Mouse (Mus musculus) heart, embryonic 14.5 days (tissue): ENCODE data around the gene Hoxd10. TPM values are rescaled to one million over a fixed set of nuclear protein-coding genes. Genes with fewer than 3 reads are reported as not detected.

ENCODE experiments used
- ATAC-seq: fragments of 200-750 bp; cut with Nextera tagmentation; 2 replicates; pipeline ENCODE4 v1.8.0; 2017; ENCODE audit warnings: low read depth, moderate TSS enrichment; ENCODE audit not compliant: insufficient number of reproducible peaks, insufficient read depth, low FRiP score
- H3K27ac ChIP-seq, 2 experiments: fragments of 200-500 bp in 1 of 2; fragments of 300-500 bp in 1 of 2; sonication (generic) in 1 of 2; replicated peaks in 1 of 2; 2 replicates each; pipeline ENCODE4 v1.5.1; 2012 to 2014; ENCODE audit warnings: low read depth in 2 of 2, low read length in 2 of 2, control low read depth in 1 of 2, mild to moderate bottlenecking in 1 of 2, mixed read lengths in 1 of 2; ENCODE audit not compliant: control insufficient read depth in 1 of 2, insufficient read depth in 1 of 2
- H3K27me3 ChIP-seq: fragments of 300-500 bp; sonication (generic); 2 replicates; pipeline ENCODE4 v1.6.1; 2014; ENCODE audit warnings: mild to moderate bottlenecking, low read length, control low read depth; ENCODE audit not compliant: control insufficient read depth, insufficient read depth
- H3K36me3 ChIP-seq: fragments of 300-500 bp; sonication (generic); 2 replicates; pipeline ENCODE4 v1.6.1; 2014; ENCODE audit warnings: mild to moderate bottlenecking, control low read depth, low read length, mixed read lengths; ENCODE audit not compliant: control insufficient read depth, insufficient read depth
- H3K4me1 ChIP-seq, 2 experiments: fragments of 200-500 bp in 1 of 2; fragments of 300-500 bp in 1 of 2; sonication (generic) in 1 of 2; 2 replicates each; pipeline ENCODE4 v1.6.1; 2012 to 2014; ENCODE audit warnings: low read length in 2 of 2, control low read depth in 1 of 2, mixed read lengths in 1 of 2; ENCODE audit not compliant: control insufficient read depth in 2 of 2, insufficient read depth in 2 of 2
- H3K4me2 ChIP-seq: fragments of 300-500 bp; sonication (generic); 2 replicates; pipeline ENCODE4 v1.6.1; 2014; ENCODE audit warnings: mild to moderate bottlenecking, low read length
- H3K4me3 ChIP-seq, 2 experiments: fragments of 200-500 bp in 1 of 2; fragments of 300-500 bp in 1 of 2; sonication (generic) in 1 of 2; 2 replicates each; pipeline ENCODE4 v1.5.1; 2012 to 2014; ENCODE audit warnings: low read length in 2 of 2, mild to moderate bottlenecking in 2 of 2, control low read depth in 1 of 2, low read depth in 1 of 2, moderate library complexity in 1 of 2; ENCODE audit not compliant: control insufficient read depth in 1 of 2, insufficient read depth in 1 of 2
- H3K9ac ChIP-seq: fragments of 300-500 bp; sonication (generic); 2 replicates; pipeline ENCODE4 v1.6.1; 2014; ENCODE audit warnings: mild to moderate bottlenecking, low read length
- H3K9me3 ChIP-seq: fragments of 300-500 bp; sonication (generic); 2 replicates; pipeline ENCODE4 v1.6.1; 2016; ENCODE audit warnings: low read length, control low read depth; ENCODE audit not compliant: control insufficient read depth
- WGBS: fragments of 180-500 bp; shearing (Covaris S2); extraction: QIAGEN DNeasy Blood & Tissue Kit; methylation state at CpG from one replicate; pipeline ENCODE4 v1.1.7; 2014; 5-methylcytosine and 5-hydroxymethylcytosine counted together
- polyA plus RNA-seq: library from polyadenylated mRNA; unstranded; fragments of >200 nt; fragmentation: Nextera tagmentation; extraction: Ambion mirVana; gene quantifications from 2 replicates; pipeline ENCODE4 v1.2.1, GENCODE M21; 2014

Hoxd10 gene
- polyA plus RNA-seq, 1 experiment from 2014 or later: not detected

DNA sequence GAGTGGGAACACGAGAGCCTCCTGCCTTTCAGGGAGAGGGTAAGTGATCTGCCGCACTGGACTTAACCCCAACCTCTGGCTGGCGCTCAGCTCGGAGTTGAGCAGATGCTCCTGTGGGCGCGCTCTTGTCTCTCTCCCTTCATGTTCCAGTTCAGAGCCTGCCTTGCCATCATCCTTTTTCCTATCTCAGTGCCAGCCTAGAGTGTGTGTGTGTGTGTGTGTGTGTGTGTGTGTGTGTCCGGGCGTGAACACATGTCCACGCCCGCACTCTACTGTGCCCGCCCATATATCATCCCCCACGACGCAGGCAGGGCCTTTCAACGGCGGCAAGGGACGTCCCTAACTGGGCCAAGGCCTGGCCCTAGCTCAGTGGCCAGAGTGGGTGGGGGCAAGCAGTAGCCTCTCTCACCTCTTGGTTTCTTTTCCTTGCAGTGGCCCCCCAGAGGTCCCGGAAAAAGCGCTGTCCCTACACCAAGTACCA, 8.2 kb upstream of the Hoxd10 start:
- Histone ChIP-seq H3K27me3 (peaks cover 99% of the 10 kb centered on the region), H3K36me3 (no peaks in the 10 kb centered on the region), H3K9me3 (no peaks in the 10 kb centered on the region), H3K9ac (no peak overlapping the region), H3K27ac (no peak overlapping the region), H3K4me2 (no peak overlapping the region), H3K4me1 (peaks cover 0 to 14% of the 10 kb centered on the region in 2 experiments; a peak in 1 of 4 replicates), H3K4me3 (no peak overlapping the region)
- ATAC-seq: no peak
- 2% methylated on average over 18 of the region's 18 CpGs for WGBS

DNA sequence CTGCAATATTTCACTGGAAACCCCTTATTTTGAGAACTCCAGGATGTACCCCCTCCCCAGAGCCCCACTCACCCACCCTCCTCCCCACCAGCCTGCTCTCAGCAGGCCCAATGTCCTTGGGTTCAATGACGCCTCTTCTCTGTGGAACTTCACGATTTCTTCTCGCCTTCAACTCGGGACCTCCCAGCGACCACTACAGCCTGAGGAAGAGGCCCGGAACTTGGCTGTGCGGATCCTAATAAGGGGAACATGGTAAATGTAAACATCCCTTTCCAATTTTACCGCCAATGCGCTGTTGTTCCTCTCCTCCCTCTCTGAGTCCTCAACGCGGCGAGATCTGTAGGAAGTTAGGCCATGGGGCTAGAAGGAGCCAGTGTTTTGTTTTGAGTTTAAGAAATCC, 7.6 kb upstream of the Hoxd10 start:
- Histone ChIP-seq H3K36me3 (no peaks in the 10 kb centered on the region), H3K4me2 (no peak overlapping the region), H3K9ac (no peak overlapping the region), H3K4me1 (peaks cover 0 to 14% of the 10 kb centered on the region in 2 experiments; a peak in 1 of 4 replicates), H3K4me3 (no peak overlapping the region), H3K27ac (no peak overlapping the region), H3K27me3 (peaks cover 99% of the 10 kb centered on the region), H3K9me3 (no peaks in the 10 kb centered on the region)
- no peak for ATAC-seq
- 3% methylated on average over 12 of the region's 12 CpGs for WGBS

DNA sequence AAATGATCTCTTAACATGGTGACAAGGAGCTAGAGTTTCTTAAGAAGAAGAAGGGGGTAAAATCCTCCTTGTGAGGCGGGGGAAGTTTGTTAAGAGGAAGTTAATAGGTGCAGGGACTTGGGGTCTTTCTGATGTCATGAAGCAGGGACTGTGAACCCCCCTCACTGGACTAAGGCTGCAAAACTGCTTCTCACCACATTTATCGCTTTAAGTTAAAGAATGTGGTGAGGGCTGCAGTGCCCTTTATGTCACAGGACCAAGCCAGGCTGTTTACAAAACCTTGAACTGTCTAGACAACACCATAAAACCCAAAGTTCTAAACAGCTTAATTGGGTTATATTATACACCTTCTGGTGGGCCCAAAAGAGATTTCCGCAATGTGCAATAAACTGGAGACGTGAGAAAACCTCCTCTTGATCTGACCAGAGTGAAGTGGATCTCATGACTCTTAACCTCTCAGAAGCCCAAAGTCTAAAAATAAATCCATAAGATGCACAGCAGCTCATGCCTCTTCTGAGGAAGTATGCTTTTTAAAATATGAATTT, 6.6 kb upstream of the Hoxd10 start:
- Histone ChIP-seq H3K4me3 (no peak overlapping the region), H3K27ac (no peak overlapping the region), H3K9ac (no peak overlapping the region), H3K27me3 (peaks cover 99% of the 10 kb centered on the region), H3K4me2 (no peak overlapping the region), H3K36me3 (no peaks in the 10 kb centered on the region), H3K4me1 (peaks cover 0 to 9% of the 10 kb centered on the region in 2 experiments; a peak in 1 of 4 replicates), H3K9me3 (no peaks in the 10 kb centered on the region)
- ATAC-seq: no peak
- 14% methylated on average over 4 of the region's 4 CpGs for WGBS

DNA sequence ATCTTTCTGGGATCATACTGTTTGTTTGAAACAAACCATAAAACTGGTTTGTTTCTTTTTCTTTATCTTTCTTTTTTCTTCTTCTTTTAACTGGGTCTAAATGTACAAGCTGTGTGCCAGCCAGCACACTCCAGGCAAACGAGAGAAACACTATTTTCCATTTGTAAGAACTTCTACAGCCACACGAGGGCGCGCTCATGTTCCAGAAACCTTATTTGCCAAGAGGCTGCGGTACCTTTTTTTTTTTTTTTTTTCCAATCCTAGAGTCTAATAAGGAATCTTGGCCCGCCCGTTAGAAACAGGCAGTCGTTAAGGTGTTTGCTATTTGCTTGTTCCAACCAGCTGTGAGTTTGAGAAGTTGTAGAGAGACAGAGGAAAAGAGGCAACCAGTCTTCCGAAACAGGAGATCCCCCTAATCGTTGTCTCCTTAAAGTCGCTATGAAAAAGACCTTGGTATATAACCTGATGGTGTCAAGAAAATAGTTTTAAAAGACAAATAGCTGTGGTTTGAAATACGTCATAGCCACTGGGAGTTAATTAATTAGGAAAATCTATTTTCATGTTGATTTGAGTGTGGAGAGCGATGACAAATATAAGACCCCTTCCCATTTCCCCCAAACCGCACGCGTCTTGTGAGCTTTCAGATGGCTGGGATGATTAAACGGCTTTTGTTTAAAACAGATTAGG, 5.3 kb upstream of the Hoxd10 start:
- Histone ChIP-seq H3K27me3 (peaks cover 98% of the 10 kb centered on the region), H3K9me3 (no peaks in the 10 kb centered on the region), H3K4me3 (no peak overlapping the region), H3K27ac (no peak overlapping the region), H3K4me2 (no peak overlapping the region), H3K9ac (no peak overlapping the region), H3K36me3 (no peaks in the 10 kb centered on the region), H3K4me1 (peaks cover 0 to 9% of the 10 kb centered on the region in 2 experiments; a peak in 2 of 4 replicates)
- WGBS: 5% methylated on average over 17 of the region's 17 CpGs
- ATAC-seq: no peak

DNA sequence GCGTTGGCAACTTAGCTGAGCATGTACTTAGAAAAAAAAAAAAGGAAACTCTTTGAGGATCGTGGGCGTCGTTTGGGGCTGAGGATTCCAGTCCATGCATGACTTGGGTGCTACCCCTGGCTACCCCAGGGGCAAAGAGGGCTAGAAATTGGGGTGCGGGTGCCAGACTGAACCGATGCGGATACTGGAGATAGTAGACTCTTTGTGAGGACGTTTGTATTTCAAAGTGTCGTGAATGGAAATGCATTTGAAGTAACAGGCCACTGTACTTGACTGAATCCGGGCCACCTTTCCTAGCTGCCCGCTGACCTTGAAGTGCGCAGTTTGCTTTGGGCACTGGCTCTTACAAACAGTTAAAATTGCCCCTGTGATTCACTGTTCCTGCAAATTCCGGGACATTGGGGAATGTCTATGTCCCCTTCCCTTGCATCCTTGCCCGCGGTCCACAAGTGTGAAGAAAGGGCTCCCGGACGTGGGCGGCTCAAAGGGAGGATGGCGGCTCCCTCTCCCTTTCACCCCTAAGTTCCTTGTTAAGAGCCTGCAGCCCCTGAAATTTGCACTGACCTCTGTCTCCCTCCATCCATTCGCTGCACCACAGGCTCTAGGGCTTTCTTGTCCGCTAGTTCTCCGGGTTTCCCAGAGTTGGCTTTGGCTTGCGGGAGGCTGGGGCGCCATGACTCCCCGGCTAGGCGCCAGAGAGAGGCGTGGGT, 4.6 kb upstream of the Hoxd10 start:
- Histone ChIP-seq H3K27ac (no peak overlapping the region), H3K4me2 (no peak overlapping the region), H3K9me3 (no peaks in the 10 kb centered on the region), H3K27me3 (peaks cover 98% of the 10 kb centered on the region), H3K4me3 (no peak overlapping the region), H3K4me1 (peaks cover 0 to 3% of the 10 kb centered on the region in 2 experiments; a peak in 2 of 4 replicates), H3K9ac (no peak overlapping the region), H3K36me3 (no peaks in the 10 kb centered on the region)
- no peak for ATAC-seq
- WGBS: 1% methylated on average over 27 of the region's 27 CpGs

DNA sequence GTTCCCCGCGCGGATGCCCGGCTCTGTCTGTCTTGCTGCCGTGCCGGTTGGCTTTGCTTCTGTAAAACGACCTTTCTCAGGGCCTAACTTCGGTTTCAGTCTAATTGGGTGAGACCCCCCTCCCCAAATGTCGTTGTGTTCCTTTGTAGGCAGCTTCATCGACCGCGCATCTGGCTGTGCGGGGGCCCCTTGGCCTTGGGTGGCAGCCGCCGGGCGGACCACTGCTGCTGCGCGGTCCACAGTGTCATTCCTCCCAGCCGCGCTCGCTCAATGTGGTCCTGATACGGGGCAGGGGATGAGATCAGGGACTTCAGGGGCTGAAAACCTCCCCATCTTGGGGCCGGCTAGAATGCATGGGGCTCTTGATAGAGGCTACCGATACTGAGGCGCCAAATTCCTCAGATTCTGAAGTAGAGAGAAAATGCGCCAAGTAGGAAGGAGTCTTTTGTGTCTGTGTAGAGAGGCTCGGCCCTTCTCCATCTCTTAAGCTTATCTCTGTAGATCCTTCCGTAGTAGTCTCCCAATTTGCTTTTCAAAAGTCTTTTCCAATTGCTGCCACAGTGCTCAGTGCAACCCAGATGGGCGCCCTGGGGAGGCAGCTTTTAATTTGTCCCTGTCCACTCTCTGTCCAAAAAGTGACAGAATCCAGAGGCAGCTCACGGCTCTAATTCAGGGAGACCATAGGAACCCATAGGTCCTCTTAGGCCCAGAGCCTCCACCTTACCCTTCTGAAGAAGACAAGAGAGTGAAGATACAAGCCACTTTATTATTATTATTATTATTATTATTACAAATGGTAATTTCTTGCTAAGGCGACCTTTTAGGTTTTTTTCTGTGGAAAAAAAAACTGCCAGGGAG, 3.8 kb upstream of the Hoxd10 start:
- H3K4me3 ChIP-seq: no peak overlapping the region
- peaks cover 98% of the 10 kb centered on the region for H3K27me3 ChIP-seq
- H3K9me3 ChIP-seq: no peaks in the 10 kb centered on the region
- no peak overlapping the region for H3K27ac ChIP-seq
- no peak overlapping the region for H3K4me2 ChIP-seq
- ATAC-seq: no peak
- no peaks in the 10 kb centered on the region for H3K36me3 ChIP-seq
- no peaks in the 10 kb centered on the region; a peak in 2 of 4 replicates for H3K4me1 ChIP-seq
- WGBS: 2% methylated on average over 31 of the region's 31 CpGs
- H3K9ac ChIP-seq: no peak overlapping the region
